Mouse (Mus musculus): ENCODE results near the gene Tnnc1.

Gene Tnnc1

GRCm38 (mm10) chr14:31208084-31208483 lies at the start of gene Tnnc1:
Gene Tnnc1, plus strand, starts transcription at chr14:31208312.
- DNase-seq (ENCODE audit: extremely low spot score, low read depth, low spot score), result no peak

- DNase-seq (ENCODE audit: extremely low spot score, low read depth, low spot score), result no peak
Observed at GRCm38 (mm10) chr14:31160196-31161150, 47.6 kb upstream of the Tnnc1 start.

GRCm38 (mm10) chr14:31161191-31161590 lies 46.9 kb upstream of the Tnnc1 start:
- no peak for DNase-seq (ENCODE audit: extremely low spot score, low read depth, low spot score)

GRCm38 (mm10) chr14:31161638-31162037 lies 46.5 kb upstream of the Tnnc1 start:
- no peak for DNase-seq (ENCODE audit: extremely low spot score, low read depth, low spot score)

- no peak for DNase-seq (ENCODE audit: extremely low spot score, low read depth, low spot score)
Observed at GRCm38 (mm10) chr14:31164067-31164466, 44.0 kb upstream of the Tnnc1 start.

GRCm38 (mm10) chr14:31165010-31165409 lies 43.1 kb upstream of the Tnnc1 start:
- DNase-seq (ENCODE audit: extremely low spot score, low read depth, low spot score), result no peak

DNA sequence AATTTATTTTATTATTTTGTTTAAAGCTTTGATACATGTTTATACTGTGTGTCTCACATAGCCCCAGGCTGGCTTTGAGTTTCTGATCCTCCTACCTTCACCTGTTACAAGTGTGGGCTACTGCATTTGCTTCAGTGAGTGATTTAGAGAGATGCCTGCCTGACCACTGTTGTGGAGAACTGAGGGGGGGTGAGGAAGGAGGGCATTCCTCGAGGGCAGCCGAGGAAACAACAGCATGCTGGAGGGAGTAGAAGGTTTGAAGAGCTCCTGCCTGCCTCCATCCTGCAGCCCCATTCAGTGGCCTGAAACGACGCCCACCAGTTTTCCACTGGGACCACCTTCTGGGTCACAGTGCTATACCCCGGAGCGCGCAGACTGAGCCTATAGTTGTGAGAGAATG lies 42.7 kb upstream of the Tnnc1 start:
- DNase-seq (ENCODE audit: extremely low spot score, low read depth, low spot score), result no peak

- DNase-seq (ENCODE audit: extremely low spot score, low read depth, low spot score), result no peak
Observed at GRCm38 (mm10) chr14:31165991-31166630, 42.0 kb upstream of the Tnnc1 start.

DNA sequence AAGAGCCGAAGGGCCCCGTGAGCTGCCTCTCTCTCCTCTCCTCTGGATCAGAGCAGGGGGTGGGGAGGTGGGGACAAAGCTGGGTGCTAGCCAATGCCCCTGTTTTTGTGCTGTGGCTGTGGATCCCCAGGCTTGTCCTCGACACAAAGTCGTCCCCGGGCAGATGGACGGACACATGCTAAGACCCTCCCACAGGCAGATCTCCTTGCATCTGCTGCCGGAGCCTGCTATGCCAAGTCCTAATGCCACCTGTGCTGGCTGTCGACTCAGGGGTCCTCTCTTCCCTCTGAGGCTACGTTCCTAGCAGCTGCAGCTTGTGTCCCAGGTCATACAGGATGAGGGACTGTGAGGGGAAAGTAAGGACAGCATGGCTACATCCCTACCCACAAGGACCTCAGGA lies 41.3 kb upstream of the Tnnc1 start:
- DNase-seq (ENCODE audit: extremely low spot score, low read depth, low spot score), result no peak

DNA sequence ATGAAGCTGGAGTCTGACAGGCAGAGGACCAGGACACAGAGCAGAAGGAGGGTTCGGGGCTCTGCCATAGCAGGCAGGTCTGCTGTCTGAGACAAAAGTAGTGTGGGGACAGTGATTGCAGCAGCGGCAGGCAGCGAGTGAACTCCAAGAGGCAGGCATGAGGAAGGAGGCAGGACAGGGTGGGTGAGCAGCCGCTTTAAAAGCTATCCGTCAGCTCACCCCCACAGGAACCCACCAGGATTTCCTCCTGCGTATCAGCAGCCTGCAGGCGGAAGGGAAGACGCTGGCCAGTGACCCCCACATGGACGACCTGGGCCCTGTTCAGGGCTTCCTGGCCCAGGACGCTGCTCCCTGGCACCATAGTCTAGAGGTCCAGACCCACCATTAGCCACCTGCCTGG lies 39.7 kb upstream of the Tnnc1 start, which contains the start of gene Stab1:
Gene Stab1 (minus strand): TSS at position 217 of the 400 bp plus-strand sequence.
- DNase-seq (ENCODE audit: extremely low spot score, low read depth, low spot score), result no peak

GRCm38 (mm10) chr14:31169508-31169907 lies 38.6 kb upstream of the Tnnc1 start:
- DNase-seq (ENCODE audit: extremely low spot score, low read depth, low spot score), result no peak

- no peak for DNase-seq (ENCODE audit: extremely low spot score, low read depth, low spot score)
Observed at GRCm38 (mm10) chr14:31170963-31171362, 37.1 kb upstream of the Tnnc1 start.

DNA sequence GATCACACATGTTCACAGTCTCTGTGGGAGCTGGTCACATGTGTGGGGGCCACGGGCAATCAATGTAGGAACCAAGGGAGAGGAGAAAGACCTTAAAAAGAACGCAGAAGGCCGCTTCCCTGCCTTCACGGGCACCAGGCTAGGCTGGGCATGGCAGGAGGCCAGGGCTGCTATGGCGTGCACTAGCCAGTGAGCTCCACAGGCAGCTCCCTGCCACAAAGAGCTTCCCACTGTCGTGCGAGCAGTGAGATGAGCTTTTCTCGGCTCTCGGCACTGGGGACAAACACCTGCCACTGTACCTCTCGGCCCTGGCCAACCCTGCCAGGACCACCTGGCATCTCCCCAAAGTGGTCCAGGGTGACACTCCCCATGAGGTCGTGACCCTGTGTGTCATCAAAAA lies 36.7 kb upstream of the Tnnc1 start:
- DNase-seq (ENCODE audit: extremely low spot score, low read depth, low spot score), result no peak

GRCm38 (mm10) chr14:31171821-31172220 lies 36.3 kb upstream of the Tnnc1 start:
- no peak for DNase-seq (ENCODE audit: extremely low spot score, low read depth, low spot score)

GRCm38 (mm10) chr14:31172781-31173455 lies 35.2 kb upstream of the Tnnc1 start:
- DNase-seq (ENCODE audit: extremely low spot score, low read depth, low spot score), result no peak

DNA sequence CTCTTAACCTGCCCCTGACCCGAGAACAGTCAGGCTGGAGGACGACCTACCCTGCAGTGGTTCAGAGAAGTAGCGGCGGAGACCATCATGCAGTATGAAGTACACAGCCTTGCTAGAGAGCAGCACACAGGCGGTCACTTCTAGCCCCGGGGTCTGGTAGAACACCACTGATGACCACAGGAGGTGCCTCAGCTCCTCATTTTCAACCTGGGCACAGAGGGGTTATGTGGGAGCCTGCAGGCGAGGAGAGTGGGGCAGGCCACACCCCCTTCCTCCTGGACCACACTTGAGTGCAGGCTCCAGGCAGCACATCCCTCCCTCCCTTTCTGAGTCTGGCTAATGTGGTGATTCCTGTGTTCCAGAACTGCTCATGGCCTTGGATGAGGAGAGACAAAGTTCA lies 34.6 kb upstream of the Tnnc1 start:
- DNase-seq (ENCODE audit: extremely low spot score, low read depth, low spot score), result no peak

- no peak for DNase-seq (ENCODE audit: extremely low spot score, low read depth, low spot score)
Observed at GRCm38 (mm10) chr14:31177287-31177686, 30.8 kb upstream of the Tnnc1 start.

GRCm38 (mm10) chr14:31177715-31178114 lies 30.4 kb upstream of the Tnnc1 start:
- no peak for DNase-seq (ENCODE audit: extremely low spot score, low read depth, low spot score)

DNA sequence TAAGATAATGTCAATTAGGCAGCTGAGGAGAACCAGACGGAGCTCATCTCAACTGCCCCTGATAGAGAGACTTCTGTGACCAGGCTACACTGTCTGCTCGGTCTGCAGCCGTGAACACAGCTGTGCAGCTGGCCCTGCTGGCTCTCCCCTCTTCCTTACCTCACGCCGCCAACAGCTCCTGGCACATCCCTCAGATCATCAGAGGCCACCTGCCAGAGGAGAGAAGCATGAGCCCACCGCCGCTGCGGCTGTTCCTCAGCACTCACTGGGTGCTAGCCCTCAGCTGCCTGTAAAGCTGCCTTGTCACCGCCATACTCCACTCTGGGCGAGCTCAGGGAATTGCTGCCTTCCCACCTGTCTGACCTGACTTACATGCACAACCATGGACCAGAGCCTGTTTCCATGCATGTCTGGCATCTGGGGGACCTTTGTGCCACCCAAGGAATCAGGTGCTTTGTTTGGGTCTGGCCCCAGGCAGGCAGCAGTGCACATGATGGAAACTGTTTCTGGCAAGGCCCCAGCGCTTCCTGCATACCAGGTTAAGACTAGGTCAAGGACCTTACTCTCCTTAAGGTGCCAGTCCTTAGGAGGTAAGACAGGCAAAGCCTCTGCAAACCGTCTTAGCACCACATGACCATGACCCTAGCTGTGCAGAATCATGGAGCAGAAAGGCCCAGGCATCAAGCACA lies 28.3 kb upstream of the Tnnc1 start:
- DNase-seq (ENCODE audit: extremely low spot score, low read depth, low spot score), result no peak

GRCm38 (mm10) chr14:31181512-31181911 lies 26.6 kb upstream of the Tnnc1 start:
- no peak for DNase-seq (ENCODE audit: extremely low spot score, low read depth, low spot score)

DNA sequence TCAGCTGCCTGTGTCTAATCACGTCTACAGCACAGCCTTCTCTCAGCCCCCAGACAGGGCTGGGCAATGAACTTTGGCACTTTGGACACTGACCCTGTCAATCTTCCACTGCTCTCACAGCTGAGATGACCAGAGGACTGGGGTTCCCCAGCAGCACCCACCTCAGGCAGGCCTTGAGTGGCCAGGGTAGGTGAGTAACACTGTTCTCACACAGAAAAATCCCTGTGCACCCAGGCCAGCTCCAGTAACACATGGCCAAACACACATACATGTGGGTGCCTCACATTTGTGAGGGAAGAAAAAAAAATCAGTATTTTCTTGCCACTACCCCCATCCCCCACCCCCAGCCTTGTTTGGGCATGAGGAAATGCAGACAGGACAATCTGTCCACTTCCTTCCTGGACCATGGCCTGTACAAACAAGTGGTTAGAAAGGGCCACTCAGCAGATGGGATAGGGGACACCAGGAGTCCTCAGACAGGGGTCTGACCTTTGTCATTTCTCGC lies 25.3 kb upstream of the Tnnc1 start:
- no peak for DNase-seq (ENCODE audit: extremely low spot score, low read depth, low spot score)

Data from hindlimb bud, embryonic 11.5 days (tissue).